Mouse (Mus musculus) MEL (cell line): ENCODE measurements at regions not wholly inside any gene's neighbourhood (a gene's known extent, or its start where the extent isn't known, plus 50 kb on each side); places are given as distances from the start of the nearest gene placed in this dataset.

Source experiments
- CTCF ChIP-seq, 3 experiments: IDR thresholded peaks in 2 of 3; conservative IDR thresholded peaks in 1 of 3; 2 replicates each; pipeline ENCODE4 v1.5.1; 2011 to 2012; ENCODE audit warnings: low read length in 3 of 3, low read depth in 2 of 3, mild to moderate bottlenecking in 2 of 3, improper control_type of control experiment in 1 of 3, inconsistent platforms in 1 of 3, mixed read lengths in 1 of 3, moderate library complexity in 1 of 3; ENCODE audit not compliant: control insufficient read depth in 1 of 3, insufficient read depth in 1 of 3, poor library complexity in 1 of 3, severe bottlenecking in 1 of 3
- EP300 ChIP-seq, 2 experiments: IDR thresholded peaks; 2 replicates each; pipeline ENCODE4 v1.6.1; 2011; ENCODE audit warnings: improper control_type of control experiment in 2 of 2, low read length in 2 of 2, low read depth in 1 of 2, mild to moderate bottlenecking in 1 of 2
- ETS1 ChIP-seq: IDR thresholded peaks from 2 replicates; pipeline ENCODE4 v1.6.1; 2012; ENCODE audit warnings: low read depth, mild to moderate bottlenecking, inconsistent platforms, low read length, improper control_type of control experiment, moderate library complexity
- GATA1 ChIP-seq: IDR thresholded peaks from 2 replicates; pipeline ENCODE4 v1.6.1; 2011; ENCODE audit warnings: low read depth, low read length, improper control_type of control experiment
- JUND ChIP-seq: IDR thresholded peaks from 2 replicates; pipeline ENCODE4 v1.6.1; 2011; ENCODE audit warnings: low read depth, mild to moderate bottlenecking, improper control_type of control experiment, low read length
- MEF2A ChIP-seq: IDR thresholded peaks from 2 replicates; pipeline ENCODE4 v1.6.1; 2014; ENCODE audit warnings: low read depth, mild to moderate bottlenecking, inconsistent platforms, low read length, improper control_type of control experiment; ENCODE audit not compliant: poor library complexity, insufficient replicate concordance, severe bottlenecking; ENCODE audit errors: extremely low read depth
- POLR2A ChIP-seq, 2 experiments: IDR thresholded peaks; 2 replicates each; pipeline ENCODE4 v1.6.1; 2011 to 2012; ENCODE audit warnings: low read length in 2 of 2, mild to moderate bottlenecking in 2 of 2, control low read depth in 1 of 2, improper control_type of control experiment in 1 of 2, low read depth in 1 of 2, moderate library complexity in 1 of 2; ENCODE audit not compliant: control insufficient read depth in 1 of 2, insufficient read depth in 1 of 2, poor library complexity in 1 of 2
- RCOR1 ChIP-seq: IDR thresholded peaks from 2 replicates; pipeline ENCODE4 v1.6.1; 2012; ENCODE audit warnings: low read depth, mild to moderate bottlenecking, inconsistent platforms, low read length, improper control_type of control experiment
- UBTF ChIP-seq: IDR thresholded peaks from 2 replicates; pipeline ENCODE4 v1.6.1; 2012; ENCODE audit warnings: low read depth, mild to moderate bottlenecking, inconsistent platforms, low read length, improper control_type of control experiment, moderate library complexity, borderline replicate concordance; ENCODE audit not compliant: insufficient read depth
- ZKSCAN1 ChIP-seq: IDR thresholded peaks from 2 replicates; pipeline ENCODE4 v1.6.1; 2012; ENCODE audit warnings: low read depth, mild to moderate bottlenecking, inconsistent platforms, low read length, improper control_type of control experiment, moderate library complexity

DNA sequence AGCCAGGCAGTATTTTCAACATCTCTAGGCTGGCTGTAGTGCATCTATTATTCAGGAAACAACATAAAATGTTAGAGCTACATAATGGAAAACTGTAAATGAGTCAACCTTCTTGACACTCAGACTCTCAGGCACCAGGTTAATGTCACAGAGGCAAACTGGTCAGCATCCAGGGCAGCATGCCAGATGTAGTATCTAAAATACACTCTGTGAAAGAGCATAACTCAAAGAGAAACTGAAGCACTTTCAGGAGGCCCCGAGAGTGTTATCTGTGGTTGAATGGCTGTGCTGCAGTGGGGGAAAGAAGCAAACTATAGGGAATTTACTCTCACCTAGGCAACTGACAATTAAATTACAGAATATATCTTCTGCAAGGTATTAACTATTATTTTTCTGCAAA is 253.6 kb upstream of the Pabpc4l start:
- no peak for TF ChIP-seq CTCF (IDR thresholded peaks at IDR 0.05 in 2 of 3, conservative IDR thresholded peaks at IDR 0.05 in 1 of 3; ENCODE audit: control insufficient read depth in 1 of 3, insufficient read depth in 1 of 3, low read depth in 2 of 3, low read length in 3 of 3, poor library complexity in 1 of 3, severe bottlenecking in 1 of 3)
- no peak for TF ChIP-seq MEF2A
- no peak for TF ChIP-seq UBTF
- no peak for TF ChIP-seq JUND
- no peak for TF ChIP-seq POLR2A (IDR thresholded peaks at IDR 0.05; ENCODE audit: control insufficient read depth in 1 of 2, insufficient read depth in 1 of 2, low read depth in 1 of 2, low read length in 2 of 2, poor library complexity in 1 of 2)
- TF ChIP-seq GATA1, result no peak
- no peak for TF ChIP-seq RCOR1
- no peak for TF ChIP-seq ETS1
- no peak for TF ChIP-seq EP300 (IDR thresholded peaks at IDR 0.05; ENCODE audit: low read depth in 1 of 2, low read length in 2 of 2)
- no peak for TF ChIP-seq ZKSCAN1
